Mouse (Mus musculus): ENCODE measurements around the gene Bbof1. TPM values are rescaled to one million over a fixed set of nuclear protein-coding genes. Genes with fewer than 3 reads are reported as not detected.

The Bbof1 gene
- polyA plus RNA-seq, 1 experiment from 2014 or later, result 3.0 TPM

DNA sequence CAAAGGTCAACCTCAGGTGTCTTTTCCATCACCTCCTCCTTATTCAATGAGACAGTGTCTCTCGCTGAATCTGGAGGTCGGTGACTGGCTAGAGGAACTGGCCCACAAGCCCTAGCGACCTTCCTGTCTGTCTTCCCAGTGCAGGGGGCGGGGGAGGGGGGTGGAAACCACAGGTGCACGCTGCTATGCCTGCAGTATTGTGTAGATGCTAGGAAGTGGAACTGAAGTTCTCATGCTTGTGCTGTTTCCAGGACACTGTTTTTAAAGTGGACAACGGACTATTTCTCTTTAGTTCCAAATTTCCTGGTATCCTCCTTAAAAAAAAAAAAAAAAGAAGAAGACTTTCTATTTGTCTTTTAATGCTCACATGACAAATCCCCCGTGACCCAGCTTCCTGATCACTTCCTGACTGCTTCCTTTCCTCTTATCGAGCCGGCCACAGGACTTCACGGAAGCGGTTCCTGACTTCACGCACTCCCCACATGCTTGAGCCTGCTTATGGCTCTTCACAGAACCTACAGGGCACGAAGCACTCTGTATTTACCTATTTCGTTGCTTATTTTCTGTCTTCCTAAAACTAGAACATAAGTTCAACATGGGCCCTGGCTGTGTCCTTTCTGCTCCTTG, 20.0 kb upstream of the Bbof1 start:
- H3K4me3 ChIP-seq, result no peak overlapping the region
- H3K9me3 ChIP-seq, result no peaks in the 10 kb centered on the region
- no peak overlapping the region for H3K4me2 ChIP-seq (replicated peaks)
- no peak overlapping the region for H3K27ac ChIP-seq
- H3K9ac ChIP-seq, result no peak overlapping the region
- no peaks in the 10 kb centered on the region for H3K36me3 ChIP-seq
- WGBS, result 73% methylated on average over 14 of the region's 14 CpGs
- no peak for ATAC-seq (ENCODE audit: low FRiP score, low read depth)
- H3K27me3 ChIP-seq (replicated peaks), result no peaks in the 10 kb centered on the region
- H3K4me1 ChIP-seq, result no peaks in the 10 kb centered on the region

GRCm38 (mm10) chr12:84390336-84390735, 18.5 kb upstream of the Bbof1 start:
- Histone ChIP-seq H3K4me3 (no peak overlapping the region), H3K9ac (no peak overlapping the region), H3K36me3 (no peaks in the 10 kb centered on the region), H3K4me1 (no peaks in the 10 kb centered on the region), H3K9me3 (no peaks in the 10 kb centered on the region), H3K27ac (no peak overlapping the region), H3K27me3 (replicated peaks) (no peaks in the 10 kb centered on the region), H3K4me2 (replicated peaks) (no peak overlapping the region)
- ATAC-seq (ENCODE audit: low FRiP score, low read depth), result no peak
- WGBS, result 91% methylated on average over 6 of the region's 6 CpGs

GRCm38 (mm10) chr12:84392681-84393080, 16.2 kb upstream of the Bbof1 start:
- Histone ChIP-seq H3K4me3 (no peak overlapping the region), H3K27me3 (replicated peaks) (no peaks in the 10 kb centered on the region), H3K4me2 (replicated peaks) (no peak overlapping the region), H3K27ac (no peak overlapping the region), H3K9me3 (no peaks in the 10 kb centered on the region), H3K36me3 (no peaks in the 10 kb centered on the region), H3K4me1 (no peaks in the 10 kb centered on the region), H3K9ac (no peak overlapping the region)
- WGBS, result 98% methylated on average over 4 of the region's 4 CpGs
- ATAC-seq (ENCODE audit: low FRiP score, low read depth), result no peak

GRCm38 (mm10) chr12:84393847-84394246, 15.0 kb upstream of the Bbof1 start:
- no peak for ATAC-seq (ENCODE audit: low FRiP score, low read depth)
- Histone ChIP-seq H3K36me3 (no peaks in the 10 kb centered on the region), H3K4me3 (no peak overlapping the region), H3K9me3 (no peaks in the 10 kb centered on the region), H3K27ac (no peak overlapping the region), H3K4me1 (no peaks in the 10 kb centered on the region), H3K4me2 (replicated peaks) (no peak overlapping the region), H3K9ac (no peak overlapping the region), H3K27me3 (replicated peaks) (no peaks in the 10 kb centered on the region)
- WGBS, result 87% methylated on average over 5 of the region's 5 CpGs

GRCm38 (mm10) chr12:84396947-84397679, 11.8 kb upstream of the Bbof1 start:
- no peak overlapping the region for H3K4me2 ChIP-seq (replicated peaks)
- H3K9me3 ChIP-seq, result no peaks in the 10 kb centered on the region
- no peak overlapping the region for H3K27ac ChIP-seq
- no peak overlapping the region for H3K4me3 ChIP-seq
- no peaks in the 10 kb centered on the region for H3K36me3 ChIP-seq
- no peaks in the 10 kb centered on the region for H3K4me1 ChIP-seq
- H3K9ac ChIP-seq, result no peak overlapping the region
- H3K27me3 ChIP-seq (replicated peaks), result no peaks in the 10 kb centered on the region
- 92% methylated on average over 14 of the region's 14 CpGs for WGBS
- ATAC-seq (ENCODE audit: low FRiP score, low read depth), result no peak

DNA sequence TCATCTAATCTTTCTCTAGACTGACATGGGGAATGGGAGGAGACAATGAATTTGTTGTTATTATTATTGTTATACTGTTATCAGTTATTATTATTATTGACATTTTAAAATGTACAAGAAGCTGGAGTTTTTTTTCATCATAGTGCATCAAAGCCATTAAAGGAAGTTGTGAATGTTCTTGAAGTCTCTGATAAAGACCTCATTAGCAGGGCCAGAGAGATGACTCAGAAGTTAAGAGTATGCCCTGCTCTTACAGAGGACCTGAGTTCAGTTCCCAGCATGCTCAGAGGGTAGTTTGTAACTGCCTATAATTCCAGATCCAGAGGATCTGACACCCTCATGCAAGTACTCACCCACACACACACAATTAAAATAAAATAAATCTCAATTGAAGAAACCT, 11.2 kb upstream of the Bbof1 start:
- Histone ChIP-seq H3K27ac (no peak overlapping the region), H3K4me1 (no peaks in the 10 kb centered on the region), H3K4me2 (replicated peaks) (no peak overlapping the region)

GRCm38 (mm10) chr12:84398629-84399028, 10.2 kb upstream of the Bbof1 start:
- Histone ChIP-seq H3K4me1 (no peaks in the 10 kb centered on the region), H3K9me3 (no peaks in the 10 kb centered on the region), H3K36me3 (no peaks in the 10 kb centered on the region), H3K27me3 (replicated peaks) (no peaks in the 10 kb centered on the region), H3K9ac (no peak overlapping the region), H3K4me3 (no peak overlapping the region), H3K4me2 (replicated peaks) (no peak overlapping the region), H3K27ac (no peak overlapping the region)
- ATAC-seq (ENCODE audit: low FRiP score, low read depth), result no peak
- WGBS, result 85% methylated on average over 5 of the region's 5 CpGs

More for the DNA sequence above, 11.2 kb upstream of the Bbof1 start:
- Histone ChIP-seq H3K4me3 (no peak overlapping the region), H3K27me3 (replicated peaks) (no peaks in the 10 kb centered on the region), H3K9me3 (no peaks in the 10 kb centered on the region), H3K36me3 (no peaks in the 10 kb centered on the region), H3K9ac (no peak overlapping the region)
- no peak for ATAC-seq (ENCODE audit: low FRiP score, low read depth)

GRCm38 (mm10) chr12:84399135-84399534, 9.7 kb upstream of the Bbof1 start:
- H3K27me3 ChIP-seq (replicated peaks), result no peaks in the 10 kb centered on the region
- no peak for ATAC-seq (ENCODE audit: low FRiP score, low read depth)

DNA sequence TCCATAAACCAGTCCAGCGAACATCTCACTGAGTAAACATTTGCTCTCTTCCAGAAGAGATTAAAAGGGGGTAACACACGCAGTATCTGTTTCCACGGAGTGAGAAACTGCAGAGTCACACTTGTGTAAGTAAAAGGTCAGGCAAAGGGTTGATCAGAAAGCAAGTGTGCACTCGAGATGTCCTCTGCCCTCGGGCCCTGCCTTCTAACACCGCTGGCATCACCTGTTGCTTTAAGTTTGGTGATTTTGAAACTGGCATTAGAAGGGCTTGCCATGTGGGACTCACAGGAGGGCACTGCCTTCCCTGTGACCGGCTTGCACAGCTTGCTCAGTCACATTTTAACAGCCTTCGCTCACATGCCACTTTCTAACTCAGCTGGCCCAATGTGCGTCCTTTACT, 9.2 kb upstream of the Bbof1 start:
- Histone ChIP-seq H3K9me3 (no peaks in the 10 kb centered on the region), H3K9ac (no peak overlapping the region), H3K4me1 (no peaks in the 10 kb centered on the region), H3K4me2 (replicated peaks) (no peak overlapping the region), H3K4me3 (no peak overlapping the region), H3K36me3 (no peaks in the 10 kb centered on the region), H3K27ac (no peak overlapping the region), H3K27me3 (replicated peaks) (no peaks in the 10 kb centered on the region)
- 82% methylated on average over 9 of the region's 9 CpGs for WGBS
- no peak for ATAC-seq (ENCODE audit: low FRiP score, low read depth)

More at GRCm38 (mm10) chr12:84399135-84399534, 9.7 kb upstream of the Bbof1 start:
- no peak overlapping the region for H3K27ac ChIP-seq
- no peak overlapping the region for H3K4me2 ChIP-seq (replicated peaks)
- H3K9ac ChIP-seq, result no peak overlapping the region
- 81% methylated on average over 9 of the region's 9 CpGs for WGBS
- no peaks in the 10 kb centered on the region for H3K4me1 ChIP-seq
- H3K9me3 ChIP-seq, result no peaks in the 10 kb centered on the region
- no peak overlapping the region for H3K4me3 ChIP-seq
- H3K36me3 ChIP-seq, result no peaks in the 10 kb centered on the region

- H3K9ac ChIP-seq, result no peak overlapping the region
- H3K27ac ChIP-seq, result no peak overlapping the region
- H3K4me2 ChIP-seq (replicated peaks), result no peak overlapping the region
- ATAC-seq (ENCODE audit: low FRiP score, low read depth), result no peak
- H3K36me3 ChIP-seq, result no peaks in the 10 kb centered on the region
- WGBS, result 85% methylated on average over 3 of the region's 3 CpGs
- no peaks in the 10 kb centered on the region for H3K9me3 ChIP-seq
- H3K4me1 ChIP-seq, result no peaks in the 10 kb centered on the region
- no peaks in the 10 kb centered on the region for H3K27me3 ChIP-seq (replicated peaks)
- H3K4me3 ChIP-seq, result no peak overlapping the region
Measured at GRCm38 (mm10) chr12:84400068-84400467, 8.8 kb upstream of the Bbof1 start.

- Histone ChIP-seq H3K9me3 (no peaks in the 10 kb centered on the region), H3K4me3 (no peak overlapping the region), H3K27me3 (replicated peaks) (no peaks in the 10 kb centered on the region), H3K36me3 (no peaks in the 10 kb centered on the region), H3K4me1 (no peaks in the 10 kb centered on the region), H3K4me2 (replicated peaks) (no peak overlapping the region), H3K27ac (no peak overlapping the region), H3K9ac (no peak overlapping the region)
- no peak for ATAC-seq (ENCODE audit: low FRiP score, low read depth)
- WGBS, result 72% methylated on average over 3 of the region's 3 CpGs
Measured at GRCm38 (mm10) chr12:84400653-84401052, 8.2 kb upstream of the Bbof1 start.

DNA sequence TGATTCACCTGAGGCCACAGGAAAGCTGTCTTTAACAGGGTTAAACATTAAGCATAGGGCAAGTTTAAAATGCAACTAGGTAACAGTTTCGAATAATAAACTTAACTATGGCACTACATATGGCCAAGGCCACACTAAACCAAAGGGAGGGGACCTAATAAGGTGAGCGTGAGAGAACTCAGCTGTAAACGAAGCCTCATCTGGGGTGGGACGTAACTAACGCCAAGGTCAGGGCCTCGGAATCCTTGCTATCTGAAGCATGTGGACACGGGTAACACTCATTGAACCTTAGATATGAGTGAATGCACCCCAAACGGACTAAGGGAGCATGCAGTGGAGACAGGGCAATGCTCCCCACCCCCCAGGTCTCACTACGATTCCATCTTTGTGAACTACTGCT, 5.9 kb upstream of the Bbof1 start:
- Histone ChIP-seq H3K9me3 (no peaks in the 10 kb centered on the region), H3K4me1 (peaks cover 3% of the 10 kb centered on the region), H3K36me3 (no peaks in the 10 kb centered on the region), H3K27ac (no peak overlapping the region), H3K9ac (no peak overlapping the region), H3K4me3 (no peak overlapping the region), H3K4me2 (replicated peaks) (no peak overlapping the region), H3K27me3 (replicated peaks) (no peaks in the 10 kb centered on the region)
- WGBS, result 80% methylated on average over 9 of the region's 9 CpGs
- ATAC-seq (ENCODE audit: low FRiP score, low read depth), result no peak

DNA sequence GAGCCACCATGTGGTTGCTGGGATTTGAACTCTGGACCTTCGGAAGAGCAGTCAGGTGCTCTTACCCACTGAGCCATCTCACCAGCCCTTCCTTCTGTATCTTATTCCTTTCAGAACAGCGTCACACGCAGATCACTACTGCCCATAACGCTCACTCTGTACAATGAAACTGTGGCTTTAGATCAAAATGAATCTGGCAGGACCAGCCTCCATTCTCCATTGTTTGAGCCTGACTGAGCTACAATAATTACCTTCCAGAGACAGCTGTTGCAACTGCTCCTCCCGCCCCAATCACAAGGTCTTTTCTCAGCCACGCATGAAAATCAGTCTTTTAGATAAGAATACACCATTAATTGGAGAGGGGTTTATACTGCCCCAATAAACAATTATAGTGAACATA, 4.3 kb upstream of the Bbof1 start:
- Histone ChIP-seq H3K36me3 (no peaks in the 10 kb centered on the region), H3K9ac (no peak overlapping the region), H3K9me3 (no peaks in the 10 kb centered on the region), H3K4me3 (no peak overlapping the region), H3K27me3 (replicated peaks) (no peaks in the 10 kb centered on the region), H3K4me1 (peaks cover 7% of the 10 kb centered on the region), H3K4me2 (replicated peaks) (no peak overlapping the region), H3K27ac (no peak overlapping the region)
- no peak for ATAC-seq (ENCODE audit: low FRiP score, low read depth)
- 74% methylated on average over 6 of the region's 6 CpGs for WGBS

All from neural tube, embryonic 12.5 days (tissue).